Mouse (Mus musculus): Measurements from ENCODE around the gene Nxpe5. TPM values are rescaled to one million over a fixed set of nuclear protein-coding genes. Genes with fewer than 3 reads are reported as not detected.
"Not testable (repeated sequence)": the region's sequence is repeated elsewhere in the genome, so short reads cannot be mapped to it uniquely, and the experiment has no call there.

Nxpe5 gene
- total RNA-seq (2021) = under 1 TPM; 0.26 to 0.28 TPM
- long read RNA-seq, experiment 1 = 0 reads
- long read RNA-seq, experiment 2 = 0 reads

- no peak for TF ChIP-seq CTCF (IDR thresholded peaks at IDR 0.05)
- DNase-seq = no peak
- no peak within 1 kb of the TSS for H3K4me3 ChIP-seq
- H3K27ac ChIP-seq = no peak within 1 kb of the TSS
- intact Hi-C loops (cut with DNase I) = no loop called here
Observed at GRCm38 (mm10) chr5:138225700-138226099, at the start of gene Nxpe5. Gene Nxpe5, plus strand, starts transcription at chr5:138225898.

- Histone ChIP-seq H3K27ac (peak within 1 kb of the TSS; percentile 97), H3K4me3 (peak within 1 kb of the TSS; percentile 98)
- DNase-seq = peak; percentile 88
- no peak for TF ChIP-seq CTCF (IDR thresholded peaks at IDR 0.05)
- intact Hi-C loops (cut with DNase I) = loop anchor here (1.0 kb wide), 1 partner anchor 16 kb away; no protein-coding TSS in a partner anchor
Observed at GRCm38 (mm10) chr5:138186950-138187638, 38.6 kb upstream of the Nxpe5 start, which contains the start of the genes Taf6 and Cnpy4. Gene Taf6, minus strand, starts transcription at chr5:138187451. Gene Cnpy4, plus strand, starts transcription at chr5:138187485.

GRCm38 (mm10) chr5:138187661-138188306, 37.9 kb upstream of the Nxpe5 start:
- H3K27ac ChIP-seq = peak overlapping the region; percentile 97
- intact Hi-C loops (cut with DNase I) = loop anchor here (1.0 kb wide), 1 partner anchor 16 kb away; no protein-coding TSS in a partner anchor
- TF ChIP-seq CTCF (IDR thresholded peaks at IDR 0.05) = no peak
- H3K4me3 ChIP-seq = peak overlapping the region; percentile 98
- DNase-seq = peak; percentile 68

GRCm38 (mm10) chr5:138193771-138194727, 31.6 kb upstream of the Nxpe5 start, which contains the start of gene Mblac1:
Gene Mblac1, plus strand, starts transcription at chr5:138194314.
- peak within 1 kb of the TSS; percentile 94 for H3K27ac ChIP-seq
- DNase-seq = peak; percentile 88
- H3K4me3 ChIP-seq = peak within 1 kb of the TSS; percentile 83
- TF ChIP-seq CTCF (IDR thresholded peaks at IDR 0.05) = no peak
- intact Hi-C loops (cut with DNase I) = loop anchor here (2.0 kb wide), 1 partner anchor 77 kb away; the partner anchor contains the start of gene Zscan21

- Histone ChIP-seq H3K4me3 (peak overlapping the region; percentile 83), H3K27ac (peak overlapping the region; percentile 94)
- intact Hi-C loops (cut with DNase I) = loop anchor here (2.0 kb wide), 1 partner anchor 78 kb away; the partner anchor contains the start of gene Zscan21
- TF ChIP-seq CTCF (IDR thresholded peaks at IDR 0.05) = no peak
- peak; percentile 48 for DNase-seq
Observed at GRCm38 (mm10) chr5:138194755-138195345, 30.8 kb upstream of the Nxpe5 start.

GRCm38 (mm10) chr5:138195463-138195862, 30.2 kb upstream of the Nxpe5 start:
- no peak for TF ChIP-seq CTCF (IDR thresholded peaks at IDR 0.05)
- Histone ChIP-seq H3K27ac (peak overlapping the region; percentile 94), H3K4me3 (peak overlapping the region; percentile 83)
- no peak for DNase-seq
- intact Hi-C loops (cut with DNase I) = loop anchor here (2.0 kb wide), 1 partner anchor 79 kb away; the partner anchor contains the start of gene Zscan21

GRCm38 (mm10) chr5:138199576-138199975, 26.1 kb upstream of the Nxpe5 start:
- intact Hi-C loops (cut with DNase I) = no loop called here
- TF ChIP-seq CTCF (IDR thresholded peaks at IDR 0.05) = peak; percentile 42
- H3K27ac ChIP-seq = no peak overlapping the region
- no peak overlapping the region for H3K4me3 ChIP-seq
- DNase-seq = no peak

GRCm38 (mm10) chr5:138202086-138202485, 23.6 kb upstream of the Nxpe5 start:
- Histone ChIP-seq H3K27ac (no peak overlapping the region), H3K4me3 (no peak overlapping the region)
- intact Hi-C loops (cut with DNase I) = no loop called here
- no peak for TF ChIP-seq CTCF (IDR thresholded peaks at IDR 0.05)
- no peak for DNase-seq

- no peak for TF ChIP-seq CTCF (IDR thresholded peaks at IDR 0.05)
- intact Hi-C loops (cut with DNase I) = loop anchor here (2.0 kb wide), 1 partner anchor 28 kb away; no protein-coding TSS in a partner anchor
- H3K27ac ChIP-seq = no peak overlapping the region
- no peak overlapping the region for H3K4me3 ChIP-seq
- DNase-seq = no peak
Observed at GRCm38 (mm10) chr5:138207253-138207652, 18.4 kb upstream of the Nxpe5 start.

GRCm38 (mm10) chr5:138207873-138208272, 17.8 kb upstream of the Nxpe5 start:
- intact Hi-C loops (cut with DNase I) = loop anchor here (2.0 kb wide), 1 partner anchor 27 kb away; no protein-coding TSS in a partner anchor
- TF ChIP-seq CTCF (IDR thresholded peaks at IDR 0.05) = no peak
- H3K27ac ChIP-seq = no peak overlapping the region

GRCm38 (mm10) chr5:138216632-138217031, 9.1 kb upstream of the Nxpe5 start:
- H3K4me3 ChIP-seq; DNase-seq; intact Hi-C loops (cut with DNase I); H3K27ac ChIP-seq: not testable (repeated sequence)

More at GRCm38 (mm10) chr5:138207873-138208272, 17.8 kb upstream of the Nxpe5 start:
- DNase-seq = no peak
- no peak overlapping the region for H3K4me3 ChIP-seq
